8 mouse cellular contexts compared by ENCODE assay signal in genomic region chr16:77099018-77099869, GRCm38 (mm10).
A peak's percentile ranks its signal among the peaks of the same experiment; 100 is the strongest.
DNase-seq lines count a peak whose midpoint lies in the region; ATAC-seq and TF ChIP-seq lines count a peak whose summit lies in the region.

No protein-coding gene starts in this region.

- H3K4me3 ChIP-seq in spleen, adult 2 months (ENCODE audit: extremely low read depth, insufficient read depth, insufficient read length): no peak overlapping the region
- no peak overlapping the region for H3K4me3 ChIP-seq in forebrain, embryonic 16.5 days (replicated peaks; ENCODE audit: low read length)
- H3K4me3 ChIP-seq in hindbrain, embryonic 12.5 days: no peak overlapping the region
- no peak overlapping the region for H3K4me3 ChIP-seq in midbrain, embryonic 12.5 days
- no peak overlapping the region for H3K4me3 ChIP-seq in small intestine, adult 2 months (ENCODE audit: low read depth, low read length)

- 79% methylated on average over 8 of the region's 8 CpGs for WGBS in spleen, adult 2 months
- WGBS in forebrain, embryonic 16.5 days: 20% methylated on average over 8 of the region's 8 CpGs
- WGBS in hindbrain, embryonic 12.5 days: 50% methylated on average over 8 of the region's 8 CpGs
- WGBS in midbrain, embryonic 12.5 days: 67% methylated on average over 8 of the region's 8 CpGs
- WGBS in small intestine, adult 2 months: 64% methylated on average over 8 of the region's 8 CpGs

- H3K9ac ChIP-seq in forebrain, embryonic 16.5 days (replicated peaks; ENCODE audit: low read depth, low read length): no peak overlapping the region
- no peak overlapping the region for H3K9ac ChIP-seq in hindbrain, embryonic 12.5 days
- no peak overlapping the region for H3K9ac ChIP-seq in midbrain, embryonic 12.5 days (replicated peaks)

- no peaks in the 10 kb centered on the region for H3K9me3 ChIP-seq in forebrain, embryonic 16.5 days (ENCODE audit: control insufficient read depth, low read length)
- no peaks in the 10 kb centered on the region for H3K9me3 ChIP-seq in hindbrain, embryonic 12.5 days (replicated peaks)
- no peaks in the 10 kb centered on the region for H3K9me3 ChIP-seq in midbrain, embryonic 12.5 days

- no peaks in the 10 kb centered on the region for H3K4me1 ChIP-seq in spleen, adult 2 months (ENCODE audit: control insufficient read depth, insufficient read depth, insufficient read length)
- 0 out of 2 replicates have a peak, but pooled peaks cover 4% of the 10 kb centered on the region for H3K4me1 ChIP-seq in forebrain, embryonic 16.5 days (replicated peaks; ENCODE audit: control insufficient read depth, insufficient read depth, low read length)
- H3K4me1 ChIP-seq in hindbrain, embryonic 12.5 days: peaks cover 4% of the 10 kb centered on the region; the same call in 1 of the 2 replicates
- H3K4me1 ChIP-seq in midbrain, embryonic 12.5 days: peaks cover 5% of the 10 kb centered on the region; the same call in 1 of the 2 replicates
- no peaks in the 10 kb centered on the region for H3K4me1 ChIP-seq in small intestine, adult 2 months (ENCODE audit: control insufficient read depth, insufficient read depth, insufficient read length, low read length)

- no peak overlapping the region for H3K27ac ChIP-seq in spleen, adult 2 months (ENCODE audit: insufficient read depth, low read length)
- no peak overlapping the region for H3K27ac ChIP-seq in forebrain, embryonic 16.5 days (ENCODE audit: low read length)
- H3K27ac ChIP-seq in hindbrain, embryonic 12.5 days: no peak overlapping the region
- no peak overlapping the region for H3K27ac ChIP-seq in midbrain, embryonic 12.5 days (replicated peaks)
- H3K27ac ChIP-seq in small intestine, adult 2 months (ENCODE audit: insufficient read depth, low read depth, low read length): no peak overlapping the region

- DNase-seq in spleen, adult 2 months (ENCODE audit: low read depth in 1 of 2, low spot score in 2 of 2): peak; percentile 19 to 29
- DNase-seq in spleen, adult 12 weeks (ENCODE audit: low spot score): no peak
- peak; percentile 82 for DNase-seq in cerebellum, adult 11-12 months
- peak; percentile 66 to 77 for DNase-seq in left cerebral cortex, adult 18-20 months (ENCODE audit: low spot score in 2 of 2)

- ATAC-seq in forebrain, embryonic 16.5 days: peak; percentile 93
- peak; percentile 87 for ATAC-seq in hindbrain, embryonic 12.5 days (ENCODE audit: low FRiP score)
- ATAC-seq in midbrain, embryonic 12.5 days (ENCODE audit: low FRiP score, low read depth): peak; percentile 60; the same call in 1 of the 2 replicates

- peaks cover 14% of the 10 kb centered on the region for H3K36me3 ChIP-seq in spleen, adult 2 months (ENCODE audit: control insufficient read depth, insufficient read depth, low read length)
- H3K36me3 ChIP-seq in forebrain, embryonic 16.5 days (ENCODE audit: control insufficient read depth, insufficient read depth): no peaks in the 10 kb centered on the region
- H3K36me3 ChIP-seq in hindbrain, embryonic 12.5 days: peaks cover 5% of the 10 kb centered on the region
- H3K36me3 ChIP-seq in midbrain, embryonic 12.5 days: peaks cover 5% of the 10 kb centered on the region; the same call in 1 of the 2 replicates
- H3K36me3 ChIP-seq in small intestine, adult 2 months (ENCODE audit: control insufficient read depth, insufficient read depth, low read length): peaks cover 31% of the 10 kb centered on the region

- TF ChIP-seq CTCF in spleen, adult 2 months (IDR thresholded peaks at IDR 0.05; ENCODE audit: extremely low read depth, insufficient read depth, insufficient read length, insufficient replicate concordance): no peak
- peak; percentile 53; the same call in 1 of the 2 replicates for TF ChIP-seq CTCF in small intestine, adult 2 months (IDR thresholded peaks at IDR 0.05; ENCODE audit: extremely low read depth, insufficient read length, insufficient replicate concordance, low read depth, low read length)

- no peaks in the 10 kb centered on the region for H3K27me3 ChIP-seq in spleen, adult 2 months (ENCODE audit: control insufficient read depth, insufficient read depth, low read length)
- H3K27me3 ChIP-seq in forebrain, embryonic 16.5 days (replicated peaks; ENCODE audit: control insufficient read depth, insufficient read depth, low read length): no peaks in the 10 kb centered on the region
- H3K27me3 ChIP-seq in hindbrain, embryonic 12.5 days: no peaks in the 10 kb centered on the region
- H3K27me3 ChIP-seq in midbrain, embryonic 12.5 days: no peaks in the 10 kb centered on the region
- no peaks in the 10 kb centered on the region for H3K27me3 ChIP-seq in small intestine, adult 2 months (ENCODE audit: control insufficient read depth, insufficient read depth, low read length)

- peak overlapping the region; percentile 2 for H3K4me2 ChIP-seq in forebrain, embryonic 16.5 days (ENCODE audit: low read length)
- no peak overlapping the region for H3K4me2 ChIP-seq in hindbrain, embryonic 12.5 days (replicated peaks)
- H3K4me2 ChIP-seq in midbrain, embryonic 12.5 days (replicated peaks): no peak overlapping the region

- no peak for TF ChIP-seq POLR2A in spleen, adult 2 months (IDR thresholded peaks at IDR 0.05; ENCODE audit: low read depth, low read length)
- no peak for TF ChIP-seq POLR2A in small intestine, adult 2 months (IDR thresholded peaks at IDR 0.05; ENCODE audit: low read depth, low read length)
